Mouse (Mus musculus): ENCODE measurements at regions not wholly inside any gene's neighbourhood (a gene's known extent, or its start where the extent isn't known, plus 50 kb on each side); places are given as distances from the start of the nearest gene placed in this dataset.

- TF ChIP-seq POLR2A (IDR thresholded peaks at IDR 0.05; ENCODE audit: low read depth, low read length) (no peak), CTCF (IDR thresholded peaks at IDR 0.05; ENCODE audit: extremely low read depth, insufficient read length, insufficient replicate concordance, low read depth, low read length) (no peak)
Measured at GRCm38 (mm10) chr4:53228444-53228843, 68.7 kb upstream of the Abca1 start.
